Mouse (Mus musculus) CD8-positive naive resting alpha-beta T cell, adult 57 days (primary cell): Measurements from ENCODE around the gene Hhat. TPM values are rescaled to one million over a fixed set of nuclear protein-coding genes. Genes with fewer than 3 reads are reported as not detected.

Source experiments
- total RNA-seq: library from RNA; stranded (reverse); gene quantifications from one replicate; pipeline ENCODE4 v1.2.4, GENCODE M21; 2023

Gene Hhat
- 2.8 TPM for total RNA-seq

GRCm38 (mm10) chr1:192770495-192771331 lies at the start of gene Hhat:
Gene Hhat, minus strand, starts transcription at chr1:192771223.

Other genes with a start within 250 kb of the Hhat start
- gene Sertad4, start 84.5 kb upstream of the Hhat start, total RNA-seq, result not detected